Mouse (Mus musculus) c-Kit-positive CD71-negative TER-119-negative erythroid progenitor cells, embryonic 14.5 days (primary cell): ENCODE measurements at regions not wholly inside any gene's neighbourhood (a gene's known extent, or its start where the extent isn't known, plus 50 kb on each side); places are given as distances from the start of the nearest gene placed in this dataset.

Experiments
- DNase-seq: peaks from one replicate; pipeline ENCODE4 v3.0.0-alpha.2; 2013; ENCODE audit warnings: low read depth

DNA sequence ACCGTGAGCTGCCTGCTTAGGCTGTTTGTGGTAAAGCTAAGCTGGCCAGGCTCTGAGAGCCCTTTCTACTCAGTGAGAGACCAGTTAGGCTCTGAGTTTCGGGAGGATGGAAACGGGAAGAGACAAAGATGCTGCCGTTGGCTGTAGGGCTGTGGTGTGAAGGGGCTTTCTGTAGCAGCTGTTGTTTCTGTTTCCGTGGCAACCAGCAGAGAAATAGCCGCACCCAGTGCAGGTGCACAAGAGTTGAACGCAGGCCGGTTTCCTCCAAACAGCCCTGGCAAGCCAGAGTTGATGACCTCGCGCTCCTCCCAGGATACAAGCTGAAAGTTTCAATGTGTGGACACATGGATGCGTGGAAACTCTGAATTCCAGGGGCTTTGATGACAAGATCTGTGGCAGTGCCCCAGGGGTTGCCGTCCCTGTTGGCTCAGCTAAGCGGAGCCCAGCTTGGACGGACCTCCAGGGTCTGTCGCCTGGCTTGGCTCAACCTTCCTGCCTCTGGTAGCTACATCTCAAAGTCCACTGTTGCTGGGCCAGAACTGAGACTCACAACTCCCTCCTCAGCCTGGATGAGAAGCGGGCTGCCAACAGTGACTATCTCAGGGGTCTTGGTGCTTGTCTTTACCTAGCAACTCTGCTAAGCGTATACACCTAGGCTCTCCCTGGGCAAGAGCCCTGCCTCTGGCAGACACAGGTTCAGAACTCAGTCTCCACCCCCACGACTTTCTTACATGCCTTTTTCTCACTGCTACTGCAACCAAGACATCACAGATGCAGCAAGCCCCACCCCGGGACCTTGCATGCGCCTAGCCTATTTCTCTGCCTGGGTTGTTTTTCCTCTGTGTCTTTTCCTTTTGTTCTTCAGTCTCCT lies 192.6 kb upstream of the Map3k1 start:
- DNase-seq = peak; percentile 67

DNA sequence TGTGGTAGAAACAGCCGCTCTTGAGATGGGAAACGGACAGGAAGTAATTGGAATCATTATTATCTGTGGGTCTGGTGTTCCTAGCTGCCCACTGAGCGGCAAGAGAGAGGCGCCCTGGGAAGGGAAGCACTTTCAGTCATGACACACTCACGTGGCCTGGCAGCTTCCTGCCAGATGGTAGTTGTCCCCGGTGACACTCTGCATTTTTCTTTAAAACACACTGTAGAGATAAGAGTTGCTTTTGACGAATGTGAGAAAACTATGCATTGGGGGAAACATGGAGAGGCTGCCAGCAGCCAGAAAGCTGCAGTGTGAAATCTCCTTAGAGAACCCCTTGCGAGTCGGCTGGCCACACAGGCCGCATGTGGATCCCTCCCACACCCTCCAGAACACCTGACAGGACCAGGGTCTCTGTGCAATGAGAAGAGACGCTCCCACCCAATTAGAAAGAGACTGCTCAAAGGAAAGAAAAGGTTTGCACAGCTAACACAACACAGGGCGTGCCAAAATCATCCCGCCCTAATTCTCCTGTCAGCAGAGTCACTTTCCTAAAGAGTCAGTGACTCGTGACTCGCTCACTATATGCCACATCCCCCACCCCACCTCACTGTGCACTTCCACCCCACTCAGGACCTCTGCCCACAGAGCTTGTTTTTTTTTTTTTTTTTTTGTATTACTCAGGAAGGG lies 194.0 kb upstream of the Map3k1 start:
- DNase-seq = no peak

DNA sequence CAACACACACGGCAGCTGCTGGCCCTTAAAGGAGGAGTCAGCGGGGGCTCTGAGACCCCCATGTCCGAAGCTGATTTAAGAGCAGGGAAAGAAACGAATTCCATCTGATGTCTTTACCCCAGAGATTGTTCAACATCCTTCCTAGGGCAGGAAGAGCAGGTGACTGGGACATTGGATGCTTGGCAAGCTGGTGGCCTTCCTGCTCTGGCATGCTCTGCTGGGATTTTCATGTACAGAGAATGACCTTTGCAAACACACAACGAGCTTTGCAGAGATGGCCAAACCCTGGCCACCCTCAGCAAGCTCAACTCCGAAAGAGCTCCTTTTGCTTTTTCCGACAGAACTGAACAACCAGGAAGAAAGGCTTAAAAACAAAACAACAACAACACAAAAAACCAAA lies 194.7 kb upstream of the Map3k1 start:
- DNase-seq = no peak

DNA sequence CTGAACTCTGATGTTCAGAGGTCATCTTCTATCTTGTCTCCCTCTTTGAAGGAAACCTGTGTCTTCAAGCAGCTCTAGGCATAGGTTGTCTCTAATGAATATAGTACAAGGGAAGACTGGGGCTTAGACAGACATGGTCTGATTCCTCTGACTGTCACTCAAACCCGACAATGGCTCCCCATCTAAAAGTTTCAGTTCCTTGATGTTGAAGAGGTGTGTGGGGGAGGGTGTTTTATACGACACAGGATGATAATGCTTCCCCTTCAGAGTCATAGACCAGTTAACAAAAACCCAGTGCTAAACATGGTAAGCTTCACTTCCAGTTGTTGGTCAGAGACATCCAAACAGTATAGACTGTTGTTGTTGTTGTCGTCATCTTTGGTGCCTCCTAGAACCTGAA lies 195.3 kb upstream of the Map3k1 start:
- DNase-seq = no peak

DNA sequence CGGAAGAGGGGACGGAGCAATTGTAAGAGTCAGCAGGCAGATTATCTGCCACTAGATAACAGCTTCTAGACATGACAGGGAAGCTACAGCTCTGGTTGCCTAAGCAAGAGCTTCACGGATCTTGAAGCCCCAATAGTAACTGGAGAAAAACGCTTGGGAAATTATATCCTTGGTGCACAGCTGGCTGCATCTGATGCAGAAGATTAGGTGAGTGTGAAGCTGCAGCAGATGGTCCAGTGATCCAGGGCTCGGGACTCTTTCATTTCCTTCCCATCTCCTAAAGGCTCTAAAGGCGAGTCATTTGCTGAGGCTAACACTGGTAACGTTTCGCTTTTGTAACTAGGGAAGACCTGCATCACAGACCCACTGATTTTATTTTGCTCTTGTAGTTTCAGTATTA lies 196.6 kb upstream of the Map3k1 start:
- no peak for DNase-seq

DNA sequence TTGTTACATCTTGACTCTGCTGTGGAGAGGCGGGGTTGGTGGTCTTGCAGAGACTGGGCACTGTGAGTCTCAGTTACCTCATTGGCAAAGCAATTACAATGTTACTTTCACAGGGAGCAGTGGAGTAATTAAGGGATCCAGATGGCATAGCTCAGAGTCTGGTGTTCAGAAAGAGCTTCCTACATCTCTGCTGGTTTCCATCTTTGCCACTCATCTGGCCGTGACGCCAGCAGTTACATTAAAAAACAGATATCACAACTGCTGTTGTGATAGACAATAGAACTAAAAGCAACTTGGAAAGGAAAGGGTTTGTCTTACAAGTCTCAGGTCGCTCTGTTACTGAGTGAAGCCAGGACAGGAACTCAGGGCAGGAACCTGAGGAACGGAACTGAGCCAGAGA lies 200.0 kb upstream of the Map3k1 start:
- DNase-seq = no peak

DNA sequence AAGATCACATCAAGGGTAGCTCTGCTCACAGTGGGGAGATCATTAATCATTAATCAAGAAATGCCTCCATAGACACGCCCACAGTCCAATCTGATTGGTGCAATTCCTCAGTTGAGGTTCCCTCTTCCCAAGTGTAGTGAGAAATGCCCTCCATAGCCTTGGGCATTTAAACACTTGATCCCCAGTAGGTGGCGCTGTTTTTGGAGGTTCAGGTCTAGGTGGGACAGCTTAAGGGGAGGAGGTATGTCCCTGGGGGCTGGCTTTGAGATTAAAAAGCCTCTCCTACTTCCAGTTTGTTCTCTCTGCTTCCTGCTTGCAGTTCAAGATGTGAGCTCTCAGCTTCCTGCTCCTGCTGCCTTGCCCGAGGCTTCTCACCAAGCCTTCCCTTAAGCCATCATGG lies 200.5 kb upstream of the Map3k1 start:
- DNase-seq = no peak

DNA sequence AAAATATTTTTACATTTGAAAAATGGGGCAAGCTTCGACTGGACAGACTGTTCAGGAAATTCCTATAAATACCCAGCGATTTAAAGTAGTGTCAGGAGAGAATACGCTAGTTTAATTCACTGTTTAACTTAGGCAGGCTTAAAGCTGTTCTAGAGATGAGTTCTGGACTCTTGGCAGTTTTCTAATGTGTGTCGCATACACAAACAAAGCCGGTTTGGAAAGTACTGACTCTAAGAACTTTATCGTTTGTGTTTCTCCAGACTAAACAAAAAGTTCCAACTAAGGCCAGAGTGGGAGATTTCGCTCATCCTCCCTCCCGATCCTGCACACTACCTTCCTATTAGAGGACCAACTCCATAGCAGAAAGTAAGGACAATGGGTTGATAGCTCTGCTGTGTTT lies 201.7 kb upstream of the Map3k1 start:
- no peak for DNase-seq

DNA sequence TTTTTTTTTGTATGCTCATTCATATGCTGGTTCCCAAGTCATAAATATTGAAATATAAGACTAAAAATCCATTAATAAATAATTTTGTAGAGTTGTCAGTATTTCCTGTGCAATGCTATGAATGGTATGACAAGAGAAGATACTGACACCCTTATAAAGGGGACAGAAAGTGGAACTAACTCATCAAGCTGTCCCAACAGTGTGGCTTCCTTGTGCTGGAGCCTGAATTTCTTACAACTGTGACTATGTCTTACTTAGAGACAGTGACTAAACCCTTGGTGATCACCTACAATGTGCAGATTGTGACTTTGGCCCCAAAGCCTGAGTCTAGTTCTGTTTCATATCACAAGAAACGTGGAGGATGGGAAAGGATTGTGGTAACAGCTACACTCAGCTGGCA lies 203.8 kb upstream of the Map3k1 start:
- DNase-seq = no peak

DNA sequence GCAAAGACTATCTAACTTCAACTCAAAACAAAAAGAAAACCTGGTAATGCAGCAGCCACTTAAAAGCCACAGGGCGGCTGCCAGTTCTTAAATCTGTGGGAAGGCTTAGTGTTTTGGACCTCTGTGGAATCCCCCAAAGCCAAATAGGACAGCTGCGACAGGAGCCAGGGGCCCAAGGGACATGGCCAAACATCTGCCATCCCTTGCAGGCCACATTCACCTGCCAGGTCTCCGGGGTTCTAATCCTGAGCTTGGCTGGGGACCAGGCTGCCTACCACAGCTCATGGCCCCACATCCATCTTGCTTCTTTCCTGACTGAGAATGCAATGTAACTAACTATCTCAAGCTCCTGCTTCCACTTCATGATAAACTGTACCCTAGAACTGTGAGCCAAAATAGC lies 206.3 kb upstream of the Map3k1 start:
- DNase-seq = no peak

DNA sequence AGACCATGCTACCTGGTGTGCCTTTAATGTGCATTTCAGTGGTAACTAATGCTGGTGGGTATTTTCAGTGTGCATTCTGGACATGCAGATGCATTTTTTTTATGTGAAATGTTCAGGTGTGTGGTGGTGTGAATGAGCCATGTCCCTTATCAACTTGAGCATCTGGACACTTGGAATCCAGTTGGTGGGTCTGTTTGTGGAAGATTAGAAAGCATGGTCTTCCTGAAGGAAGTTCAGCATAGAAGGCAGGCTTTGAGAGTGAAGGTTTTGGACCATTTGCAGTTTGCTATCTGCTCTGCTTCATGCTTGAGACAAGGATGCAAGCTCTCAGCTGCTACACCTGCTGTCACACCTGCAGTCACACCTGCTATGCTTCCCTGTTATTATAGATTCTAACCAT lies 207.5 kb upstream of the Map3k1 start:
- DNase-seq = no peak

DNA sequence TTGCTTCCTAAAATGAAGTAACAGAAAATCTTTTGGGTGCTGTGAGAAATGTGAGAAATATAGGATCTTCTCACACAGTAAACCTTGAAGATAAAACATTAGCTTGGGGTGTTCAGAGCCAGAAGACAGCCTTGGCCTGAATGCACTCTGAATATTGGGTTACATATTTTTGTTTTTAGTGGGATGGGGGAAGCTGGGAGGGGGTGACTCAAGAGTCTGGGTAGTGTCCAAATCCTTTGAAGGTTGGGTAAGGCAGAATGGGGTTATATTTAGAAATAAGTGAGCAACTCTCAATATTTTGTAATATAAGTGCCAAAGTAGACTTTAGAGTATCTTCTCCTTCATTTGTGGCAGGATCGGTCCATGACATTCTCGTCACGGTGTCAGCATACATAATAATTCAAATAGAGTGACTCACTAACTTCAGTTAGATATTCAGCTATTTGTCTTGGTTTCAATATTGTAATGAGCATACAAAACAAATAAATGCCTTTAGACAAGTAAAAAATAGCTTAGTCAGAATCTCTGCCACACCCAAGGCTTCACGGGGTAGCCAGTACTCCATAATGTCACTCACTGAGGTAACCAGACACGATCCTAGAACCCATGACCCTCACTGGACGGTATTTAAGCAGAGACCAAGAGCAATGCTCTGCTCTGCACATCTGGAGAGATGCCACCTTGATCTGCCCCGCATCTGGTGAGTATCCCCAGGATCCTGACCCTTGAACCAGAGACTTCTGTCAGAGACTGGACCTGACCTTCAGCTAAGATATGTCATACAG lies 209.9 kb upstream of the Map3k1 start:
- no peak for DNase-seq

DNA sequence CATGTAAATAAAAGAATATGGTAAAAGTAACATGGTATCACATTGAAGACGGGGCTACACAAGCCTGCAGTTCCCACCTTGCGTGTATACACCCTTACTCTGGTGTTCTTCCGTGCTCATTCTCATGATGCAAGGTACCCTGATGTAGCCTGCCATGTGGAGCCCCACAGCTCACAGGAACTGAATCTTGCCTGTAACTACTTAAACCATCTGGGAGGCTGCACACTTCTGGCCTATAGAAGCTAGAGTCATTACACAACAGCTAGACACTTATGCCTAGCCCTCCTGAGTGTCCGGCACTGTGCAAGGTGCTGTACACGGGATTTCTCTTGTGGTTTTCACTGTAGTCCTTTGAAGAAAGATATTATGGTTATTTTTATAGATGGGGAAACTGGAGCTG lies 210.8 kb upstream of the Map3k1 start:
- DNase-seq = no peak

DNA sequence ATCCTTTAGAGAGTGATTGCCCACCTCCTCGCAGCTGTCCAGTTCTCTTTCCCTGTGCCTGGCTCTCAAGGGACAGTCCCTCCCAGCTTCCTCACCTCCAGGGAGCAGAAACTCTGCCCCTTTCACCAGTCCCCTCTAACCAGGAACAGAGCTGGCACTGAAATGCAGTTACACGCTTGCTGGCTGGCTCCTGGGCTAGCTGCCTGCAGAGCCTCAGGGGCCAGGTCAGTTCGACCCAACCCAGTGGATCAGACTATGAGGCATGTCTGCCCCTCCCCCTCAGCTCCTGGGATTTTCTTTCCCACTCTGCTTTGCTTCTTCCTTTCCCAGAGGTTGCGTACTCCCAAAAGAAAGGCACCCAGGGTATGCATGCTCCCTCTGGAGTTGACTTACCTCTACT lies 214.4 kb upstream of the Map3k1 start:
- DNase-seq = no peak

DNA sequence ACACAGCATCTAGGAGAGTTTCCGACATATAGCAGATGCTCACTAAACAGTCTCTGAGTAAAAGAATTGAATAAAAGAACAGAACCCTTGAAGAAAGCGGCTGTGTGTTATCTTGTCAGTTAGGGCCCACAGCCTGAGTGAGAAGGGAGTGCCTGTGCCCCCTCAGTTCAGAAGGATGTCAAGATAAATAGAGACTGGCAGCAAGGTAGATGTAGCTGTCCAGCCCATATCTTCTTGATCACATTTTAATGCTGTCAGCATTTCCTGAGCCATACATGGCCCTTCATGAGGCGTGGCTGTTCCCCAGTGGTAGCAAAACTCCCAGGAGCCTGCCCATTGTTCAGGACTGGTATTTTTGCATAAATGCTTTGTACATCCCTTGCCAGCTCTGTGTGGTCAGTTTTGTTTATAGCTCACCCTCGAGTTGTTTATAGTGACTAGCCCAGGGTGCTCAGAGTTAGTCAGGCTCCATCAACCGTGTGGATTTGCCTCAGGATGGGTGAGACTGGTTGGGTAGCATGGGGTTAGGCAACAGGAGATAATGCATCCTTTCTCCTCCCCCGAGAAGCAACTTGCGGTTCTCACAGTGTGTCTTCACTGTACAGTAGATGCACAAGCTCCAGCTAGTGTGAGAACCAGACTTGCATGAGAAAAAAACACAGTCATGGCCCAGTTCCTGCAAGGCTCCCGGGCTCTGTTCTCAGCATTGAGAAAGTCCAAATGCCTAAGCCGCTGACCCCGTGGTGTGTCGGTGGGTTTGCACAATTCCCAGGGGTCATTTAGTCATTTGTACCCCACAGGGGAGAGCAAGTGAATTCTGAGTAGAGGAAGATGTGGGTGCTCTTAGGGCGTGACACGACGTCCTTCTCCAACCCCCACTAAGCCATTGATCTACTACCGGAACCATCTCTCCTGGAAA lies 216.1 kb upstream of the Map3k1 start:
- no peak for DNase-seq

DNA sequence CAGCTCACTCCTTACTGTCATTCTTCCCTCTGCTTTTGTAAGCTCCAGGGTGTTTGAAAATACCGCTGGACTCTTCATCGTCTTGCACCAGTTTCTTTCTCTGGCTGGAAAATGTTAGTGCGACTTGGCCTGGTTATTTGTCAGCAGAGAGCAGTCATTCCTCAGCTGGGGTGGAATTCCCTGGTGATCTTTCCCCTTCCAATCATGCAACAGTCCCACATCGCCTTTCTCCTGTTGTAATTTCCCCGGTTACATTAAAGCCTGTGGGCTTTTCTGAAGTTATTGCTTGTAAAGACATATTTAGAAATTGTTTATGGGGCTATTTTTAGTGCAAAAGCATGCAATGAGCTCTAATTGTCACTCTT lies 216.8 kb upstream of the Map3k1 start:
- no peak for DNase-seq

DNA sequence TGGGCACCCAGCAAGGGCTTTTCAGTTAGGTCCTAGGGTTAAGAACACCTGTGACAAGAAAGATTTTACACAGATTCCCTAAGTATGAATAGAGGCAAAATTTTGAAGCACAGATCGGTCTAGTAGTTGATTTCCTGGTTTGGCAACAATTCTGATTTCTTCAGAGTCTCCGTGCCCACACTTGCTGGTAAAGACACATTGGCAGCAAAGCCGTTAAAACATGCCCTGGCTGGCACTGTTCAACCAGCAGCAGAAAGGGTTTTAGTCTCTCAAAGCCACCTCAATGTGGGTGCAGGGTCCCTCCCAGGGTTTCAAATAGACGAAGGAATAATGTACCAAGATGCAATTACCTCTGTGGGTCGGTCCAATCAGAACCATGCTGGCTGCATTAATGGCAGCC lies 218.9 kb upstream of the Map3k1 start:
- no peak for DNase-seq

DNA sequence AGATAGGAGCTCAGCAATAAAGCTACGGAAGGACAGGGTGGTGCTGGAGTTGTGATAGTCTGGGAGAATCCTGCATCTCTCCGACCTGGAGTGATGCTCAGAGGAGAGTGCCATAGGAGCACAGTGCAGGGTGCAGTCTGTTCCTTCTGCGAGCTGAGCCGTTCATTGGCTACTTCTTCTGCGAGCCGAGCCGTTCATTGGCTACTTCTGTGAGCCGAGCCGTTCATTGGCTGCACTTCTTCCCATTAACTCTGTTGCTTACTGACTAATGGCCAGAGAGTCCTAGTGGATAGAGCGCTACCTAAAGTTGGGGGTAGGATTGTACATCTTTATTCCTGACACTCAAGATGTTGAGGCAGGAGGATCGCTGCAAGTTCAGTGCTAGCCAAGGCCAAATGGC lies 222.3 kb upstream of the Map3k1 start:
- no peak for DNase-seq

DNA sequence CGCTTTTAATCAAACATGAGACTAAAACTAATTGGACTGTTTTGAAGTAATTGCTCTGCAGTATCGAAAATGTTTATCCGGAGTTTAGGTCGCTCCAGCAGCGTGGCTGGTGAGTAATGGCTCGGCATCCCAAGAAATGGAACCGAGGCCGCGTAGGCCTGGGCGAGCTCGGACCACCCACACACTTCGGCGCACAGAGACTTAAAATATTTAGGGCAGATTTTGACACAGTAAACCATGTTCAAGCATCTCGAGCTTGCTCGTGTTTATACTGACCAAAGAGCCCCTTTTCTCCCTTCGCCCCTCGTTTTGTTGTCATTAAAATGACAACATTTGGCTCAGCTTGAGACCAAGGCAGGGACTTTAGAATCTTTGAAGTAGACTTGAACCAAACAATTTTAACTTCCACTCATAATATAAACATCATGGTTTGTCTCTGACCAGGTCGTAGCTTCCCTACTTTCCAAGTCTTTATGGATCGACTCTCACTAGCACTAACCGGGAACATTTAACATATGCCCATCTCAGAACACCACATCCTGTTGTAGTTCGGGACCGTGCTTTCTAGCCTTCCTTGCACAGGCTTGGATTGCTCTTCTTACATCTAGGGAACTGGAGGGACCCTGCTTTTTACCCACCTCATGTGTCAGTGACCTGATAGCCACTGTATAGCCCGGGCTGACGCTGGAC lies 223.0 kb upstream of the Map3k1 start:
- no peak for DNase-seq

DNA sequence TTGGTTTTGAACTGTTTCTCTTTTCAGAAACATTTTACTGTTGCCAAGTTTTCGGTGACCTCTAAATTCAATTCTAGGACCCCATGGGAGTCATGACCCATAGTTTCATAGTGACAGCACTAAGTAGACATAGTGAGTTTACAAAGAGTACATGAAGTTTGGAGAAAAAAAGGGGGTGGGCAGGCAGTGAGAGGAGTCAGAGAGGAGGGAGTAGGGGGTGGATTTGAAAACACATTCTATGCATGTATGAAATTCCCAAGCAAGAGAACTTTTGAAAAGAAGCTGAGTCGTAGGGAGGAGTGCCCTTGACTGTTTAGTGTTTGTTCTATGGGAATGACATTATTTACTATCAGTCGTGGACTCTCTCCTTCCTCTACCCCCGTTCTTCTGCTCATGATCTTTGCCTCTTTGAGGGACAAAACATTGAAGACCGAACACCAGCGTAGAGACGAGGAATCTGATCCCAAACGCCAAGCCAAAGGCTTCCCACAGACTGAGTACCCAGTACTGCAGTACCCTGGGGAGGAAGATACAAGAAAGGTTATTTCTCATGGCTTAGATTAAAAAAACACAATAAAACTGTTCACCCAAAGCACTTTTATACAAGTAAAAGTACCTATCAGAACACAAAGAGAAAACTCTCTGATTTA lies 229.1 kb upstream of the Map3k1 start:
- no peak for DNase-seq
